Mouse (Mus musculus) brain, embryonic 14.5 days (tissue): Measurements from ENCODE around the gene Txndc9.

Source experiments
- CTCF ChIP-seq: fragments of 200-500 bp; IDR thresholded peaks from 2 replicates; pipeline ENCODE4 v1.5.1; 2012; ENCODE audit warnings: inconsistent platforms, mild to moderate bottlenecking, moderate library complexity, borderline replicate concordance; ENCODE audit not compliant: insufficient read depth, insufficient read length; ENCODE audit errors: extremely low read depth
- POLR2A ChIP-seq: fragments of 200-500 bp; IDR thresholded peaks from 2 replicates; pipeline ENCODE4 v1.6.1; 2012; ENCODE audit warnings: mild to moderate bottlenecking, inconsistent platforms, borderline replicate concordance; ENCODE audit not compliant: poor library complexity, insufficient read depth, insufficient read length, severe bottlenecking; ENCODE audit errors: extremely low read depth

GRCm38 (mm10) chr1:37954786-37955185 lies 42.9 kb downstream of the Txndc9 start:
- TF ChIP-seq POLR2A: no peak
- no peak for TF ChIP-seq CTCF
